Mouse (Mus musculus): ENCODE measurements around the gene Tppp.
A peak's percentile ranks its signal among the peaks of the same experiment; 100 is the strongest.
"Not testable (repeated sequence)": the region's sequence is repeated elsewhere in the genome, so short reads cannot be mapped to it uniquely, and the experiment has no call there.

Tppp gene

GRCm38 (mm10) chr13:74025151-74026081 lies 16.2 kb downstream of the Tppp start:
- DNase-seq: peak; percentile 20

GRCm38 (mm10) chr13:74026215-74026614 lies 17.0 kb downstream of the Tppp start:
- DNase-seq: peak; percentile 38

- DNase-seq: no peak
Measured at GRCm38 (mm10) chr13:74028116-74028515, 18.9 kb downstream of the Tppp start.

GRCm38 (mm10) chr13:74029013-74029412 lies 19.8 kb downstream of the Tppp start:
- DNase-seq: no peak

- no peak for DNase-seq
Measured at GRCm38 (mm10) chr13:74030691-74031090, 21.5 kb downstream of the Tppp start.

- no peak for DNase-seq
Measured at GRCm38 (mm10) chr13:74031133-74031532, 21.9 kb downstream of the Tppp start.

GRCm38 (mm10) chr13:74034756-74035155 lies 25.5 kb downstream of the Tppp start:
- no peak for DNase-seq

- no peak for DNase-seq
Measured at GRCm38 (mm10) chr13:74035776-74036175, 26.6 kb downstream of the Tppp start.

- DNase-seq: no peak
Measured at GRCm38 (mm10) chr13:74039926-74040325, 30.7 kb downstream of the Tppp start.

GRCm38 (mm10) chr13:74056194-74056593 lies 47.0 kb downstream of the Tppp start:
- DNase-seq: no peak

GRCm38 (mm10) chr13:74058081-74058480 lies 48.9 kb downstream of the Tppp start:
- DNase-seq: no peak

GRCm38 (mm10) chr13:74061613-74062377 lies 52.6 kb downstream of the Tppp start, which contains the start of gene Cep72:
Gene Cep72 (minus strand): TSS chr13:74062299.
- peak; percentile 79 for DNase-seq

GRCm38 (mm10) chr13:74062378-74063128 lies 53.3 kb downstream of the Tppp start:
- no peak for DNase-seq

- DNase-seq: no peak
Measured at GRCm38 (mm10) chr13:74063340-74064050, 54.3 kb downstream of the Tppp start.

- DNase-seq: no peak
Measured at GRCm38 (mm10) chr13:74066576-74066975, 57.4 kb downstream of the Tppp start.

GRCm38 (mm10) chr13:74071244-74071643 lies 62.0 kb downstream of the Tppp start:
- DNase-seq: not testable (repeated sequence)

GRCm38 (mm10) chr13:74071714-74072113 lies 62.5 kb downstream of the Tppp start:
- DNase-seq: no peak

- no peak for DNase-seq
Measured at GRCm38 (mm10) chr13:74073369-74073768, 64.2 kb downstream of the Tppp start.
